ENCODE assay signal across 8 mouse cellular contexts in genomic region chr17:75617280-75617679, GRCm38 (mm10).
DNase-seq lines count a peak whose midpoint lies in the region; ATAC-seq lines count a peak whose summit lies in the region.

No protein-coding gene starts in this region.

- ATAC-seq in forebrain, embryonic 16.5 days: peak; percentile 84

- DNase-seq in adrenal gland, adult (ENCODE audit: inconsistent age in 2 of 2, low spot score in 1 of 2): peak; percentile 6 to 63
- DNase-seq in adrenal gland, postnatal 25 days: no peak
- peak; percentile 21 for DNase-seq in right cerebral cortex, adult 18-20 months
- DNase-seq in right cerebral cortex, postnatal 36 days (ENCODE audit: low spot score in 2 of 2): no peak
- DNase-seq in layer of hippocampus, adult 18-20 months (ENCODE audit: low spot score in 2 of 2): peak; percentile 3 to 61
- DNase-seq in neural tube, embryonic 10.5 days (ENCODE audit: extremely low spot score, low spot score): peak; percentile 23
- DNase-seq in thymus, postnatal 0 days (ENCODE audit: low spot score): no peak

- no peaks in the 10 kb centered on the region for H3K27me3 ChIP-seq in forebrain, embryonic 16.5 days (replicated peaks; ENCODE audit: control insufficient read depth, insufficient read depth, low read length)

- no peak overlapping the region for H3K4me3 ChIP-seq in forebrain, embryonic 16.5 days (replicated peaks; ENCODE audit: low read length)

- no peak overlapping the region for H3K27ac ChIP-seq in forebrain, embryonic 16.5 days (ENCODE audit: low read length)

- H3K36me3 ChIP-seq in forebrain, embryonic 16.5 days (ENCODE audit: control insufficient read depth, insufficient read depth): no peaks in the 10 kb centered on the region

- H3K4me2 ChIP-seq in forebrain, embryonic 16.5 days (ENCODE audit: low read length): peak overlapping the region; percentile 33

- 7% methylated on average over 6 of the region's 6 CpGs for WGBS in forebrain, embryonic 16.5 days

- H3K9me3 ChIP-seq in forebrain, embryonic 16.5 days (ENCODE audit: control insufficient read depth, low read length): no peaks in the 10 kb centered on the region

- no peak overlapping the region for H3K9ac ChIP-seq in forebrain, embryonic 16.5 days (replicated peaks; ENCODE audit: low read depth, low read length)

- H3K4me1 ChIP-seq in forebrain, embryonic 16.5 days (replicated peaks; ENCODE audit: control insufficient read depth, insufficient read depth, low read length): no peaks in the 10 kb centered on the region

Comparison
In these comparisons a context has a peak if more than half of its experiments do, and no peak if none do; other contexts are left out.
1. DNase-seq: peak in adrenal gland, adult (2 of 2), right cerebral cortex, adult 18-20 months (single experiment), layer of hippocampus, adult 18-20 months (2 of 2) and neural tube, embryonic 10.5 days (single experiment); none in adrenal gland, postnatal 25 days (single experiment), right cerebral cortex, postnatal 36 days (0 of 2) and thymus, postnatal 0 days (single experiment).